Mouse (Mus musculus) B cell, adult 67 days (primary cell): ENCODE measurements around the gene Marveld2. TPM values are rescaled to one million over a fixed set of nuclear protein-coding genes. Genes with fewer than 3 reads are reported as not detected.

Source experiments
- total RNA-seq, 2 experiments: library from RNA; stranded (reverse); gene quantifications; 4 replicates each; pipeline ENCODE4 v1.2.4; 2023

Gene Marveld2
- 10 to 100 TPM; 11.5 to 12.1 TPM for total RNA-seq

DNA sequence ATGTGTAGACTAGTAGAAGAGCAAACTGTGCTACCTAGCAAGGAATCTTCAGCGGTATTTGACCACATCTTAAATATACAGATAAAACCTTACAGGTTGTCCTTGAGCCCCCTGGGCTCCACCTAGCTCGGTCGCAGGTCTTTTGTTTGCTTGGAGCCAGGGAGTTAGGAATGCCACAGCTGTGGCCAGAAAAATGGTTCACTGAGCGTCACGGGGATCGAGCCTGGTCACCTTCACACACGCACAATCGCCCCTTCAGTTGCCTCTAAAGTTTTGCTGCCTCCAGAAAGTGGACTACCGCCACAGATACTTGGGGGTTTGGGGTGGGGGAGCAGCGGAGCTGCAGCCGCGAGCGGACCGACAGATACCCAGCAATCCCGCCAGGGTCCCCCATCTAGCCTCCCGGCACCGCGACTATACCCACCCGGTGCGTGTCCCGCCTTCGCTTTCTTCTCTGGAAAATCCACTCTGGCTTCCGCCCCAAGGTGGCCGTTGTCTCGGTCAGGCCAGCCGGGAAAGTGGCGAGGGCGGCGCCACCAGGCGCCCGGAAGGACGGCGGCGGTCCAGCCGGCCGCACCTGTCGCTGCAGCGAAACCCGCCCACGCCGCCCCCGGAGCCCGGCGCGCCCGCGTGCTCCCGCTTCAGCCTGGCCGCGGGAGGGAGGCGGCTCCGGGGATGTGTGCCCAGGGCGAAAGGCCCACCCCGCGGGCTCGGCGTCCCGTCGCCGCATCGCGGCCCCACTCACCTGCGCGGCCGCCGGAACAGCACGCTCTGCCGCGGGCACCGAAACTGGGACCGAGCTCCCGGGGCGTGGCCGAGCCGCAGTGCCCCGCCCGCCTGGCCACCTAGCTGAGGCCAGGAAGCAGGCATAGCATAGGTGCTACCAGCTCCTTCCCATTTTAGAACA lies at the start of gene Marveld2:
TSS of gene Marveld2 (minus strand) at position 791 of the 907 bp plus-strand sequence.

GRCm38 (mm10) chr13:100651439-100652186 lies 34.8 kb upstream of the Marveld2 start, which contains the start of gene Taf9:
TSS of gene Taf9 (plus strand) at chr13:100651579.

DNA sequence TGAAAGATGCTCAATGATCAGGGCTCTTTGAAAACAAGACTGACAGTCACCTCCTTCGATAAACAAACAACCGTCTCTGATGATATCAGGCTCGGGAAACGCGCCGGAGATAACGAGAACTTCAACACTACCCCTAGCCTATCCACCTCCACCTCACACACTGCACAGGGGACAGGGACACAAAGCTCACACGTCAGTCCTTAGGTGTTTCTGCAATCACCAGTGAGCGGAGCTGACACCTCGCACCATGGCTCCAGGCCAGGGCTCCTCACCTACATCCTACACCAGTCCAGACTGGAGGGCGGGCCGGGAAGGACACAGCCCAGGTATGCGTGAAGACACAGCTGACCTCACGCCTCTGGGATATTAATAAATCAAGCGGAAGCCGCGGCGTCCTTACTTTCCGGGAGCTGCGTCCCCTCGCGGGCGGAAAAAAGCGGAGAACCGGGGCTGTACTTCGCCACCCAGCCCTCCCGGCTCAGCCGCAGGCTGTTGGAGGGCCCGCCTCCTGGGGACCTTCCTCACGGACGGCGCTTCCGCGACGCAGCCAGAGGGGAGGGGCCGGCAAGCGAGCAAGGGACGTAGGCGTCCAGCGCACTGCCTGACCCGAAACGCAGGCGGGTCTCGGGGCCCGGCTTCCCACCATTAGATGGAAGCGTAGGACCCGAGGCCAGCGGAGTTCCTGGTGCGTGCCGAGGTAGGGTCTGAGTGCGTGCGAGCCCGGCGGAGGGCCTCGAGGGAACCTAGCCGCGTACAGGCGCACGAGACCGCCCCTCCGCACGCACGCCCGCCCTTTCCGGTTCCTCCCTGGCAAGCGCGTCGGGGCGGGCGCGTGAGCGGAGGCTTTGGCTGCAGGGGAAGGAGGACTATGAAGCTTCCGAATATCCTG lies 34.0 kb upstream of the Marveld2 start, which contains the start of the genes Ak6 and Rad17:
TSS of gene Ak6 (plus strand) at position 430 of the 889 bp plus-strand sequence.
TSS of gene Rad17 (minus strand) at position 502 of the 889 bp plus-strand sequence.

GRCm38 (mm10) chr13:100552369-100553041 lies 64.3 kb downstream of the Marveld2 start, which contains the start of gene Ocln:
TSS of gene Ocln (minus strand) at chr13:100552718.

Other genes with a start within 250 kb of the Marveld2 start
- not detected for gene Naip1, start 164.1 kb downstream of the Marveld2 start, total RNA-seq
- gene Gtf2h2, start 124.4 kb downstream of the Marveld2 start, total RNA-seq, result 10 to 100 TPM; 62.5 to 68.3 TPM
- not detected for gene Ocln, start 64.3 kb downstream of the Marveld2 start, total RNA-seq
- gene Ak6, start 34.0 kb upstream of the Marveld2 start, total RNA-seq, result 100 to 1,000 TPM in 1 of 2 experiments, 10 to 100 TPM in 1; 94.5 to 113 TPM
- gene Rad17, start 34.1 kb upstream of the Marveld2 start, total RNA-seq, result 10 to 100 TPM; 36.1 to 39.4 TPM
- 10 to 100 TPM; 18.1 to 26.9 TPM for gene Taf9, start 34.6 kb upstream of the Marveld2 start, total RNA-seq
- 10 to 100 TPM; 11.5 to 17.8 TPM for gene Ccdc125, start 52.7 kb upstream of the Marveld2 start, total RNA-seq
- 10 to 100 TPM; 42.3 to 45.6 TPM for gene Cdk7, start 114.0 kb upstream of the Marveld2 start, total RNA-seq
- 10 to 100 TPM; 25.5 to 35.1 TPM for gene Mrps36, start 127.7 kb upstream of the Marveld2 start, total RNA-seq
- 1 to 10 TPM; 1.7 to 2.2 TPM for gene Cenph, start 158.9 kb upstream of the Marveld2 start, total RNA-seq
- gene Ccnb1, start 169.6 kb upstream of the Marveld2 start, total RNA-seq, result 1 to 10 TPM; 2.9 to 3.6 TPM
- gene Slc30a5, start 216.5 kb upstream of the Marveld2 start, total RNA-seq, result 100 to 1,000 TPM; 111 to 114 TPM